In the genomic region with DNA sequence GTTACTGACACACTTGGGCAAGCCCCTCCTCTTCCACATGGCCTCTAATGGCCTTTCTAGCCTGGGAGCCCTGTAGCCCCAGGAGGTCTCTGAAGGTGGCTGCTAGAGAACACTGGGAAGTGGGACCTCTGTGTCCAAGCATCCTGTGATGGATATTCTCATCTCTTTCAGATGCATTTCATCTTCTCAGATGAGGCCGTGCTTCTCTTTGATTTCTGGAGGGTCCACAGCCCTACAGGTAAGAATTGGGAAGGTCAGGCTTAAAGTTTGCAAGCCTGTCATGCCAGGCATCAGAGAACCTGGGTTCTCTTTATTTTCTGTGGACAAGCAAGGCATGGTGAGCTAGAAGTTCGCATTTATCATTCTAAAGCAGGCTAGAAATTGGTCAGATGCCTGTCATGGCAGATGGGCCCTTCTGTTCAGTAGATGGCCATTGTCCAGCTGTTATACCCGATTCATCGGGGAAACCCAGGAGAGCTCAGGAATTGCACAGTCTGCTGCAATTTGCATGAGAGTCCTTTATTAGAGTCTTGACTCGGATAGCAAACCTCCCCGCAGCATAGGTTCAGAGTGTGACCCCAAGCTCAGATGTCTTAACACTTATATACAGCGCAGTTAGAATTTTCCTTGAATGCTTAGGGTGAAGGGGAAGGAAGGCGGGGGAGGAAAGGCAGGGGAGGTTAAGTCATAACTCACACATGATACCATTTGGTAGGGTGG, we compare ENCODE assay signal across 13 mouse cellular contexts. TPM values are rescaled to one million over a fixed set of nuclear protein-coding genes. Genes with fewer than 3 reads are reported as not detected.
DNase-seq lines count a peak whose midpoint lies in the region; ATAC-seq and TF ChIP-seq lines count a peak whose summit lies in the region.
"Had no signal": no experiment of that assay in that cellular context is flagged by ENCODE, and none has a peak within 500 bp of the region (broad histone marks: within the 10 kb centered on the region; RNA-seq: fewer than 3 reads in every experiment).

No protein-coding gene starts in this region.

- peaks cover 14% of the 10 kb centered on the region for H3K4me1 ChIP-seq in hindbrain, embryonic 14.5 days (replicated peaks; ENCODE audit: control insufficient read depth, insufficient read depth, low read length)
- H3K4me1 ChIP-seq in forebrain, embryonic 11.5 days (replicated peaks; ENCODE audit: control insufficient read depth, insufficient read depth, low read length) = no peaks in the 10 kb centered on the region

- TF ChIP-seq POLR2A in brain, embryonic 14.5 days (IDR thresholded peaks at IDR 0.05; ENCODE audit: borderline replicate concordance, extremely low read depth, insufficient read depth, insufficient read length, poor library complexity, severe bottlenecking) = no peak

- no peak overlapping the region for H3K9ac ChIP-seq in hindbrain, embryonic 14.5 days
- no peak overlapping the region for H3K9ac ChIP-seq in forebrain, embryonic 11.5 days (ENCODE audit: low read length)
- H3K9ac ChIP-seq: heart, embryonic 13.5 days; limb, embryonic 15.5 days; midbrain, embryonic 12.5 days had no signal

- peaks cover 26% of the 10 kb centered on the region for H3K36me3 ChIP-seq in hindbrain, embryonic 14.5 days (replicated peaks; ENCODE audit: control insufficient read depth, insufficient read depth)
- H3K36me3 ChIP-seq in forebrain, embryonic 11.5 days (ENCODE audit: control insufficient read depth, insufficient read depth, low read length) = no peaks in the 10 kb centered on the region

- no peak overlapping the region for H3K4me3 ChIP-seq in hindbrain, embryonic 14.5 days (replicated peaks; ENCODE audit: low read length)
- H3K4me3 ChIP-seq in forebrain, embryonic 11.5 days (ENCODE audit: low read depth, low read length) = no peak overlapping the region
- H3K4me3 ChIP-seq: gastrocnemius, adult 2 months; heart, embryonic 13.5 days; limb, embryonic 15.5 days; midbrain, embryonic 12.5 days had no signal

- DNase-seq in adrenal gland, adult 18-20 months (ENCODE audit: low spot score in 2 of 2) = peak; percentile 1 to 16
- no peak for DNase-seq in adrenal gland, postnatal 36 days
- peak; percentile 19 for DNase-seq in layer of hippocampus, adult 9-11 months
- no peak for DNase-seq in layer of hippocampus, adult 11-12 months (ENCODE audit: low spot score)
- peak; percentile 12 for DNase-seq in brain, embryonic 14.5 days (ENCODE audit: low read depth)
- peak; percentile 36 for DNase-seq in hindbrain, embryonic 14.5 days (ENCODE audit: low spot score)
- DNase-seq in forebrain, embryonic 11.5 days (ENCODE audit: low spot score) = no peak
- DNase-seq in frontal cortex, postnatal 14 days (ENCODE audit: low spot score in 2 of 2) = no peak
- DNase-seq: gastrocnemius, adult 2 months; kidney, adult 11 months had no signal

- no peak overlapping the region for H3K4me2 ChIP-seq in hindbrain, embryonic 14.5 days (replicated peaks)
- no peak overlapping the region for H3K4me2 ChIP-seq in forebrain, embryonic 11.5 days (ENCODE audit: low read depth, low read length, severe bottlenecking)
- H3K4me2 ChIP-seq: heart, embryonic 13.5 days; limb, embryonic 15.5 days; midbrain, embryonic 12.5 days had no signal

- no peaks in the 10 kb centered on the region for H3K9me3 ChIP-seq in hindbrain, embryonic 14.5 days (ENCODE audit: control insufficient read depth, low read length)
- H3K9me3 ChIP-seq in forebrain, embryonic 11.5 days (ENCODE audit: control insufficient read depth, low read length) = no peaks in the 10 kb centered on the region
- H3K9me3 ChIP-seq: heart, embryonic 13.5 days; limb, embryonic 15.5 days; midbrain, embryonic 12.5 days had no signal

- ATAC-seq in hindbrain, embryonic 14.5 days (ENCODE audit: low FRiP score) = peak; percentile 29
- no peak for ATAC-seq in forebrain, embryonic 11.5 days (replicated peaks; ENCODE audit: low FRiP score)

- H3K27me3 ChIP-seq in hindbrain, embryonic 14.5 days (ENCODE audit: control insufficient read depth, insufficient read depth, low read length) = no peaks in the 10 kb centered on the region
- no peaks in the 10 kb centered on the region for H3K27me3 ChIP-seq in forebrain, embryonic 11.5 days (ENCODE audit: control insufficient read depth, insufficient read depth, low read length)
- H3K27me3 ChIP-seq: heart, embryonic 13.5 days; limb, embryonic 15.5 days; midbrain, embryonic 12.5 days had no signal

- TF ChIP-seq CTCF in brain, embryonic 14.5 days (IDR thresholded peaks at IDR 0.05; ENCODE audit: borderline replicate concordance, extremely low read depth, insufficient read depth, insufficient read length) = no peak

- 37% methylated on average over 8 of the region's 8 CpGs for WGBS in hindbrain, embryonic 14.5 days
- 82% methylated on average over 8 of the region's 8 CpGs for WGBS in forebrain, embryonic 11.5 days

- no peak overlapping the region for H3K27ac ChIP-seq in hindbrain, embryonic 14.5 days
- H3K27ac ChIP-seq in forebrain, embryonic 11.5 days (ENCODE audit: low read depth, low read length) = no peak overlapping the region
- H3K27ac ChIP-seq: gastrocnemius, adult 2 months; heart, embryonic 13.5 days; limb, embryonic 15.5 days; midbrain, embryonic 12.5 days had no signal

RNA-seq across cellular contexts. Expression of a gene that starts 30.3 kb away (rescaled TPM):
- 10 to 100 TPM; 27.0 to 28.3 TPM for total RNA-seq in adrenal gland, adult 18-20 months (2021)
- 10 to 100 TPM; 30.8 to 36.9 TPM for total RNA-seq in adrenal gland, postnatal 36 days (2021)
- 12.0 and 12.4 TPM in 2 replicates for polyA plus RNA-seq in brain, embryonic 14.5 days (2012; rRNA removed)
- polyA plus RNA-seq in hindbrain, embryonic 14.5 days (2014; fragmentation: Nextera tagmentation; extraction: Ambion mirVana) = 12.6 and 14.4 TPM in 2 replicates
- polyA plus RNA-seq in forebrain, embryonic 11.5 days (2014; fragmentation: Nextera tagmentation; extraction: Ambion mirVana) = 7.9 and 8.9 TPM in 2 replicates

Comparison
In these comparisons a context has a peak if more than half of its experiments do, and no peak if none do; other contexts are left out.
1. DNase-seq: peak in adrenal gland, adult 18-20 months (2 of 2), layer of hippocampus, adult 9-11 months (single experiment), brain, embryonic 14.5 days (single experiment) and hindbrain, embryonic 14.5 days (single experiment); none in adrenal gland, postnatal 36 days (0 of 2), layer of hippocampus, adult 11-12 months (single experiment), forebrain, embryonic 11.5 days (single experiment) and frontal cortex, postnatal 14 days (0 of 2).